In the genomic region with DNA sequence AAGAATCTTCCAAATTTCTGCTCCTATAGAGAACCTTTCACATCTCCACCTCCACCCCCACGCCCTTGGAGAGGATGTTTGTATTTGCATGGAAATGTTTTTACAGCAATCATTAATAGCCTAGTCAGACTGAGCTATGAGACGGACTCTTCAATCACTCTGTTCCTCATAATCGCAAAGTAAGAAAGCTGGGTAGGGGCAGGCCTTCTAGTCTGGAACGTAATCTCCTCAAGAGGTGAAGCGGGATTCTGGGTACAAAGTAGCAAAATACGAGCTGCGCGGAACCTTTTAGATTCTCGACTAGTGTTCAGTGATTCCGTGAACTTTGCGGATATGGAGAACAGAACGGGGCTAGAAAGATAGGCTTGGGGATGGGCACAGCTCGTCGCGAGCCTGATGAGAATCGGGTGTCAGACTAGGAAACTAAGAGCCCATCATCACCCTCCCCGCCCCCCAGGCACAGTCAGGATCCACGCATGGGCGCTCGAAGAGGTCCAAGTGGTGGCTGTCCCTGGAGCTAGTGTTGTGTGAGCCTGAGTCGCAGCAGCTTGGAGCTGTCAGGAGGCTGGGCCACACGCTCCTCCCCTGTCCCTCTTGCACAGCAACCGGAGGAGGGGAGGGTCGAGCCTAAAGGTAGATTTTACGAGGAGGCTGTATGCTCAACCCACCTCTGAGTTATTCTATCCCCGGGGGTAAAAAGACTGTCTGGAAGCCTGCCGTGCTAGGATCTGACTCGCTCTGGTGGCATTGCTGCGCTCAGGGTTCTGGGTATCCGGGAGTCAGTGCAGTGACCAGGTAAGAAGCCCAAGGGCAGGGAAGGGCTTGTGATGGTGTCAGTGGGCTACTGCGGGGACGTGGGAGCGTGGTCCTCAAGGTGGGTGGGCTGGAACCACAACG, we compare ENCODE assay signal across 8 mouse cellular contexts. TPM values are rescaled to one million over a fixed set of nuclear protein-coding genes. Genes with fewer than 3 reads are reported as not detected.
DNase-seq lines count a peak whose midpoint lies in the region; ATAC-seq and TF ChIP-seq lines count a peak whose summit lies in the region.

Gene Pla2g7, plus strand, starts transcription at position 107 of the 897 bp plus-strand sequence.

- peak; percentile 72 for DNase-seq in brain, adult 2 months (ENCODE audit: low read depth, low spot score)
- peak; percentile 68 for DNase-seq in forebrain, embryonic 14.5 days (ENCODE audit: low spot score)
- DNase-seq in kidney, postnatal 25 days, result peak; percentile 32 to 64
- DNase-seq in MN1 (ENCODE audit: low spot score), result no peak

- ATAC-seq in forebrain, embryonic 14.5 days, result peak; percentile 92
- ATAC-seq in heart, embryonic 16.5 days (replicated peaks; ENCODE audit: extremely low read depth, insufficient read depth, low FRiP score), result peak; percentile 83
- ATAC-seq in liver, embryonic 16.5 days (ENCODE audit: low read depth), result peak; percentile 79
- peak; percentile 59; the same call in 1 of the 2 replicates for ATAC-seq in neutrophil, adult 5-6 weeks (ENCODE audit: extremely low read depth, insufficient number of reproducible peaks, low FRiP score, poor library complexity, severe bottlenecking)

- no peak within 1 kb of the TSS for H3K27ac ChIP-seq in forebrain, embryonic 14.5 days (ENCODE audit: low read depth, low read length)
- no peak within 1 kb of the TSS for H3K27ac ChIP-seq in heart, embryonic 16.5 days (ENCODE audit: low read length)
- H3K27ac ChIP-seq in liver, embryonic 16.5 days (ENCODE audit: low read length), result no peak within 1 kb of the TSS

- peak within 1 kb of the TSS; percentile 61 for H3K4me2 ChIP-seq in forebrain, embryonic 14.5 days (ENCODE audit: low read length)
- peak within 1 kb of the TSS; percentile 96 for H3K4me2 ChIP-seq in heart, embryonic 16.5 days (ENCODE audit: low read depth, low read length)
- peak within 1 kb of the TSS; percentile 41 for H3K4me2 ChIP-seq in liver, embryonic 16.5 days (ENCODE audit: low read depth, low read length)

- peak within 1 kb of the TSS; percentile 45 for H3K9ac ChIP-seq in forebrain, embryonic 14.5 days (ENCODE audit: low read length)
- peak within 1 kb of the TSS; percentile 72 for H3K9ac ChIP-seq in heart, embryonic 16.5 days (ENCODE audit: low read length)
- peak within 1 kb of the TSS; percentile 33; the same call in 1 of the 2 replicates for H3K9ac ChIP-seq in liver, embryonic 16.5 days (ENCODE audit: low read depth, low read length)

- peak within 1 kb of the TSS; percentile 73 for H3K4me3 ChIP-seq in E14TG2a.4 (replicated peaks; ENCODE audit: low read length)
- H3K4me3 ChIP-seq in forebrain, embryonic 14.5 days (ENCODE audit: low read depth, low read length), result peak within 1 kb of the TSS; percentile 35
- peak within 1 kb of the TSS; percentile 62 for H3K4me3 ChIP-seq in heart, embryonic 16.5 days (ENCODE audit: low read length)
- peak within 1 kb of the TSS; percentile 51 for H3K4me3 ChIP-seq in liver, embryonic 16.5 days (ENCODE audit: low read depth, low read length)

- H3K36me3 ChIP-seq in E14TG2a.4 (ENCODE audit: insufficient read depth, low read length), result no peaks in the 10 kb centered on the region
- H3K36me3 ChIP-seq in forebrain, embryonic 14.5 days (ENCODE audit: control insufficient read depth, insufficient read depth, low read length), result no peaks in the 10 kb centered on the region
- no peaks in the 10 kb centered on the region for H3K36me3 ChIP-seq in heart, embryonic 16.5 days (ENCODE audit: control insufficient read depth, insufficient read depth)
- no peaks in the 10 kb centered on the region for H3K36me3 ChIP-seq in liver, embryonic 16.5 days (ENCODE audit: control insufficient read depth, insufficient read depth)

- no peak for TF ChIP-seq CTCF in E14TG2a.4 (conservative IDR thresholded peaks at IDR 0.05; ENCODE audit: low read length)

- WGBS in forebrain, embryonic 14.5 days, result under 1% methylated on average over 34 of the region's 34 CpGs
- 2% methylated on average over 34 of the region's 34 CpGs for WGBS in heart, embryonic 16.5 days
- WGBS in liver, embryonic 16.5 days (ENCODE audit: insufficient replicate concordance), result 1% methylated on average over 34 of the region's 34 CpGs

- H3K9me3 ChIP-seq in E14TG2a.4 (ENCODE audit: low read length), result no peaks in the 10 kb centered on the region
- no peaks in the 10 kb centered on the region for H3K9me3 ChIP-seq in forebrain, embryonic 14.5 days (replicated peaks; ENCODE audit: control insufficient read depth, low read length)
- H3K9me3 ChIP-seq in heart, embryonic 16.5 days (replicated peaks; ENCODE audit: control insufficient read depth, low read length), result no peaks in the 10 kb centered on the region; the same call in 1 of the 2 replicates
- H3K9me3 ChIP-seq in liver, embryonic 16.5 days (replicated peaks; ENCODE audit: control insufficient read depth, low read length), result no peaks in the 10 kb centered on the region

- no peaks in the 10 kb centered on the region; the same call in 1 of the 2 replicates for H3K27me3 ChIP-seq in E14TG2a.4 (ENCODE audit: insufficient read depth, low read length)
- H3K27me3 ChIP-seq in forebrain, embryonic 14.5 days (replicated peaks; ENCODE audit: control insufficient read depth, insufficient read depth, low read length), result no peaks in the 10 kb centered on the region
- H3K27me3 ChIP-seq in heart, embryonic 16.5 days (ENCODE audit: control insufficient read depth, insufficient read depth, low read length), result no peaks in the 10 kb centered on the region
- no peaks in the 10 kb centered on the region for H3K27me3 ChIP-seq in liver, embryonic 16.5 days (ENCODE audit: control insufficient read depth, insufficient read depth, low read depth, low read length)

- peaks cover 39% of the 10 kb centered on the region for H3K4me1 ChIP-seq in E14TG2a.4 (replicated peaks; ENCODE audit: low read depth, low read length)
- no peaks in the 10 kb centered on the region for H3K4me1 ChIP-seq in forebrain, embryonic 14.5 days (ENCODE audit: control insufficient read depth, insufficient read depth, low read length)
- 0 out of 2 replicates have a peak, but pooled peaks cover 3% of the 10 kb centered on the region for H3K4me1 ChIP-seq in heart, embryonic 16.5 days (ENCODE audit: control insufficient read depth, insufficient read depth, low read length)
- H3K4me1 ChIP-seq in liver, embryonic 16.5 days (ENCODE audit: control insufficient read depth, low read depth, low read length), result no peaks in the 10 kb centered on the region

RNA-seq across cellular contexts. Expression of gene Pla2g7, which starts in this region (rescaled TPM):
- polyA plus RNA-seq in forebrain, embryonic 14.5 days (2014; fragmentation: Nextera tagmentation; extraction: Ambion mirVana), result 4.0 and 7.3 TPM in 2 replicates
- polyA plus RNA-seq in heart, embryonic 16.5 days (2015; fragmentation: Nextera tagmentation; extraction: Ambion mirVana), result 12.1 and 17.4 TPM in 2 replicates
- polyA plus RNA-seq in liver, embryonic 16.5 days (2015; fragmentation: Nextera tagmentation; extraction: Ambion mirVana), result 33.6 and 35.9 TPM in 2 replicates
- 658 and 695 TPM in 2 replicates for total RNA-seq in neutrophil, adult 5-6 weeks (2017)

Comparison
In these comparisons a context has a peak if more than half of its experiments do, and no peak if none do; other contexts are left out.
1. H3K4me2 ChIP-seq: peak in every context shown above with its lines; median percentile 96 in heart, embryonic 16.5 days; 61 in forebrain, embryonic 14.5 days; 41 in liver, embryonic 16.5 days.